Mouse (Mus musculus): ENCODE data around the gene Cenpi.

The Cenpi gene

DNA sequence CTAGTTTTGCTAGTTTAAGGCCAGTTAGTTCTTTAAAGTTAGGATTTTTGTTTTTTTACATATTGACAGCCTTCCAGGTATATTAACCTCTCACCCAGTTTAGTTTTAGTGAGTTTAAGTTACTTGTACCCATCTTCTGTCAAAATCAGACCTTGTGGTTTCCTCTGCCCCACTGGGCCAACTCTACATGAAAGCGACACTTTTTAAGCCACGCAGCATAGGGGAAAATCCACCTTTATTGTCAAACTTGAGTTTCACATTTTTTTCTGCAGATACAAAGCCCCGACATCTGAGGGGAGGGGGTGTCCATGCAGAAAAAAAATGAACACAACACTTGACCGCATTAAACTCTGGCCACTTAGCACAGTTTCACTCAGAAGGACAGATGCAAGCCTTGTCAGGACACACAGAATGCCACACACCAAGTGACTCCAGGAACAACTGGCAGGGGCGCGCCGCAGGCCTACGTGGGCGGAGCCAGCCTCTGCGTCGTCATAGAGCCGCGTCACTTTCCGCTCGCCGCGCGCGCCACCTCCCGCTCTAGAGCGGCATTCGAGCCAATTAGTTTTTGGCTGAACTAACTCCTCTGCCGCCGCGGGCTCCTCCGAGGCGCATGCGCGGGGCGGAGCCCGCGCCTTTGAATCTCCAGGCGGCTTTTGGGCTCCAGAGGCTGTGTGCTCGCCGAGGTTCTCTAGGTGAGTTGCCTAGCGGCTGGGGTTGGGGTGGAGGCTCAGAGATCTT lies at the start of gene Cenpi:
TSS of gene Cenpi (plus strand) at position 551 of the 741 bp plus-strand sequence.
- in situ Hi-C loops (cut with MboI; ENCODE audit: low sequenced_read_pairs): no loop called here

DNA sequence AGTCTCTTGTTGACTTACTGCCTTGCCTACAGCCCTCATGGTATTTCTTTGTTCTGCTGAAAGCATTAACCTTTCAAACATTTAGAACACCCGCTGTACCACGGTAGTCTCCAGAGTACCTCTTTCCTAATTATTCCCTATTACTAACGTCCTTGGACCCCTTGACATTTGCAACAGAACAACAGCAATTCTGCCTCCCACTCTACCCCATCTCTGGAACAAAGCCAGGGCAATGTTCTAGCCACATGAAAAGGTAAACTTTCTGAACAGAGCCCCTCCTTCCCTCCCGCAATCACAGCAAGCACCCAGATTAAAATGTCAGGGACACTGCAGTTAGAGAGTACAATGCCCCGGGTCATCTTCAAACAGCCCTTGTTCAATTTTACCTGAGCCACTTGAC lies 46.7 kb upstream of the Cenpi start:
- in situ Hi-C loops (cut with MboI; ENCODE audit: low sequenced_read_pairs): loop anchor here (10.0 kb wide), 1 partner anchor 54 kb away; no protein-coding TSS in a partner anchor

DNA sequence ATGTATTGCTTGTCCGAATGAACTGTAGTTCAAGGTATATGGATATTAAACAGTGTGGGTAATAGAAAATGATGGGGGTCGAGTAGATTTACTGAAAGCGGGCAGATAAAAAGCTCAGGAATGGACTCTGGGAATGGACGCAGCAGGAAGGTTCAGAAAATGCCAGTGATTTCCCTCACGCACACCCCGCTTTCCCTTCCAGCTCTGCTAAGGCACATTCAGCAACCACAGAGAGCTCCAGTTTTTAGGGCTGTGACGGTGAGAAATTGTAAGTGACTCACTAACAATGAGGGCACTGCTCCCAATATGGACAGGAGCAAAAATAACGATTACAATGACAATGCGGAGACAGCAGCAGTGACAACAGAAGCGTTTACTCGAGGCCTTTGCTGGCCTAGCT lies 45.8 kb upstream of the Cenpi start:
- in situ Hi-C loops (cut with MboI; ENCODE audit: low sequenced_read_pairs): loop anchor here (10.0 kb wide), 1 partner anchor 53 kb away; no protein-coding TSS in a partner anchor

DNA sequence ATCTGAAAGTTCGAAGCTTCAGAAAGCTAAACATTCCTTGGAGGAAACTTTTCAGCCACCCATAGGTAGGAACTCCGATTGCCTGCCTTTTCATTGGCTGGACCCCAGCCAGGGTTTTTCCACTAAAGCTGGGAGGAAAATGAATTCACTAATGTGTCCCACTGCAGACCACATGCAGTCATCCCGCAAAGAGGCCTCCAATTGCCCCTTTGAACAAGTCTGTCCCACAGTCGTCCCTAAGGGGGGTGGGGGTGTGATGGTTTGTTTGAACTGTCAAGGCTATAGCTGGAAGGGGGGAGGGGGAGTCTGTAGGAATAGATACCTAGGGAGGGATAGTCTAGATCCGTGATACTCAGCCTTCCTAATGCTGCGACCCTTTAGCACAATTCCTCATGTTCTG lies 32.2 kb upstream of the Cenpi start:
- in situ Hi-C loops (cut with MboI; ENCODE audit: low sequenced_read_pairs): no loop called here

DNA sequence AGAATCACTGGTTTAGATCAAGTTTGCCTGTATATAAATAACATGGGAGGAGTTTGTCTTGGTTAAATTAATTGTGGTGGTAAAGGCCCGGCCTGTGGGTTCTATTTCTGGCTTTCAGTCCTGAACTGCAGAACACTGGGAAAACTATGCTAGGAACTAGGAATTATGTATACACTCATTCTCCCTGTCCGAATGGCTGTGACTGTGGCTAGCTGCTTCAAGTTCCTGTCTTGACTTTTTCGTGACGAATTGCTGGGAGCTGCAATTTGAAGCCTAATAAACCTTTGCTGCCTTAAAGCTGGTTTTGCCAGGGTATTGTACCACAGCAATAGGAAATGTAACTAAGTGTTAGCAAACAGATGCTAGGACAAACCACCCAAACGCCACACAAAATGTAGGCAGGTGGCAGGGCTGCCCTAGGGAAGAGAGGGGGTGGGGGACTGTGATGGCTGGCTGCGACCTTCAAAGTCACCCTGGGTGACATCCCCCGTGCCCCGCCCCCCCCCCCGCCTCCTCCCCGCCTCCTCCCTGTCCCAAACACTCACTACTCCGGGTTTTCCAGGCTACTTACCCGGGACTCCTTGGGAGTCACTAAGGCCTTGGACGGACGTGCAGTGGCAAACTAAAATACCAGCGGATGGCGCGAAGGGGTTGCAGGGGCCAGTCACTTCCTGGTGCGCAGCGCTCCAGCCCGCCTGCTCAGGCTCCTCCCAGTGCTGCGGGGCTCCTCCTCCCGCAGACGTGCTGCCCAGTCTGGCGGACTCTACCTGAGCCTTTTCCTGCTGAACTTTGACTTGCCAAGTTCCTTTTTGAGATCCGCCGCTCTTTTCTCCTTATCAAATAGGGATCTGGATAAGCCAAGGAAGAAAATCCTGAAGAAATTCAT lies 31.4 kb upstream of the Cenpi start, which contains the start of gene Trmt2b:
TSS of gene Trmt2b (minus strand) at position 710 of the 886 bp plus-strand sequence.
- in situ Hi-C loops (cut with MboI; ENCODE audit: low sequenced_read_pairs): no loop called here

- in situ Hi-C loops (cut with MboI; ENCODE audit: low sequenced_read_pairs): no loop called here
Measured at GRCm38 (mm10) chrX:134280531-134280930, 27.4 kb upstream of the Cenpi start.

DNA sequence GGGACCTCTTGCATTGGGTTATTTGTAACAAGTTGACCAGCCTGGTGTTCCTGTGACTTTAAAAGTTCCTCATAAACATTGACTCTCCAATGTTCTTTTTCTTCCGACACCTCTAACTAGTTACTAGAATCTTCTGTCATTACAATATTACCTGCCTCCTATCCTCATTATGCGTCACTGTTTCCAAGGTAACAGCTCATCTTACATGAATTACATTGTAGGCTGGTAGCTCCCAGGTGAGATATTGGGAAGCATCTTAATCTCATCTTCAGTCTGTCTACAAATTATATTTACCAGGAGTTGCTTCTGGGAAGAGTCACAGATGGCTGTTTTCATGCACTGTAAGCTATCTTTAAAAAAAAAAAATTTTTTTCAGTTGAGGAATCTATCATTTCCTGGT lies 22.8 kb upstream of the Cenpi start:
- in situ Hi-C loops (cut with MboI; ENCODE audit: low sequenced_read_pairs): no loop called here

DNA sequence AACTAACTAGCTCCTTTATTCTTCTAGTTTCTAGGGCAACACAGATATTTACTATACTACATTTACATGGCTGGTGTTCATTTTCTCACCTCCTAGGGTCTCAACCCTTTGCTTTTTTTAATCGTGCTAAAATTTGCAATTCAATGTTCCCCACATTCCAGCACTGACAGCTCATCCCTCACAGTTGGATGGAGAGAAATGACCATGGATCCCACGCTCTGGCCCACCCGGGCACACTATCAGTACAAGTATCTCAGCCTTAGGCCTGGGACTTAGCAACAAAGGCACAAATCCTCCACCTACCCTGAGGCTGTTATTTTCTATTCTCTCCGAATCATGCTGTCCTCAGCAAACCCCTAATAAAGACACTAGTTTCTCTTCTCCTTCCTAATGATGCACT lies 22.1 kb upstream of the Cenpi start:
- in situ Hi-C loops (cut with MboI; ENCODE audit: low sequenced_read_pairs): no loop called here

- in situ Hi-C loops (cut with MboI; ENCODE audit: low sequenced_read_pairs): no loop called here
Measured at GRCm38 (mm10) chrX:134287305-134287704, 20.6 kb upstream of the Cenpi start.

DNA sequence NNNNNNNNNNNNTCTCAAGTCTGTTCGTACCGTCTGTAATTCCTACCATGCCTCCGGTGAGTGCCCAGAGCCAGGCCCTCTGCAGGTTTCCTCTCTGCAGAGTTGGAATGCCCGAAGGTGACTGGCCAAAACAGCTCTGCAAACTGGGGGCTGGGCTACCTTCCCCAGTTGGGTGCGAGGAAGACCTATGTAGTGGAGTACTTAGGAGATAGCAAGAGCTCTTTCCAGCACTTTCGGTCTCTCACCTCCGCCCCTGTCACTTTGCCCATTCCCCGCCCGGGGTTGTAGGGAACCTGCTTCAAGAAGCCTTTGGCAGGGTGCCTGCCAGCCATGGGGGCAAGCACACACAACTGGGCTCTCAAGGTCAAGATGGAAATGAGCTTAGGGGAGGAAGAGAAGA lies 11.6 kb upstream of the Cenpi start:
- in situ Hi-C loops (cut with MboI; ENCODE audit: low sequenced_read_pairs): no loop called here

DNA sequence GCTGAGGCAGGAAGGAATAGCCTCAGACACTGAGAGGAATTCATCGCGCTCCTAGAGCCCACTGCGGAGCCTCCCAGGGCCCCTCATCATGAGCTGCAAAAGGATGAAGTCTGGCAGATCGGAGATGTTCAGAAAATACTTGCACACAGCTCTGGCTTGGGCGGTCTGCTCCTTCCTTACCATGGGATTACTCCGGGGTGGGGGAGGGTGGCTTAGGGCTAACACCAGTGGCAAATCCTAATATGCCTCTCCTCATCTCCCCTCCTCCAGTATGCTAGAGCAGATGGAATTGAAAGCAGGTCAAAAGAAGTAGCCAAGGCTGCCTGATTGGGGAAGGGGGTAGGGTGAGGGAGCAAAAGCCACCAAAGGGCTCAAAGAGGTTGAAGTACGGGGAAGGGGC lies 11.1 kb upstream of the Cenpi start:
- in situ Hi-C loops (cut with MboI; ENCODE audit: low sequenced_read_pairs): no loop called here

GRCm38 (mm10) chrX:134297195-134297594 lies 10.7 kb upstream of the Cenpi start:
- in situ Hi-C loops (cut with MboI; ENCODE audit: low sequenced_read_pairs): no loop called here

- in situ Hi-C loops (cut with MboI; ENCODE audit: low sequenced_read_pairs): no loop called here
Measured at GRCm38 (mm10) chrX:134300219-134300618, 7.7 kb upstream of the Cenpi start.

- in situ Hi-C loops (cut with MboI; ENCODE audit: low sequenced_read_pairs): no loop called here
Measured at GRCm38 (mm10) chrX:134303287-134303686, 4.6 kb upstream of the Cenpi start.

DNA sequence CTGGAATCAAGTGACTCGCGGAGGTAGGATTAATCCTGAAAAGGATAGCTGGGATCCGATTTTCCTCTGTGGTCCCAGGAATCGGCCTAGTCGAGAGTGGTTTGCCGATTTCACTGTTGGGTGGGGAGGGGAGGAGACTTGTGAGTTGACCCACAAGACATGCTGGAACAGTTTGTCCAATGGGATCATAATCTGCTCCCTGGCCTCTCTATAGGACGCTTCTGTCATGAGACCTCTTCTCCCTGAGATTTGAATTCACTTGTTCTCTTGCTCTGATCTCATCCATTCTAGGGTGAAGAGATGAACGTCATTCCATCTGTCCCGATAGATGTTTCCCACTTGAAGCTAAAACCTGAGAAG lies 371 bp downstream of the Cenpi start:
- in situ Hi-C loops (cut with MboI; ENCODE audit: low sequenced_read_pairs): no loop called here

GRCm38 (mm10) chrX:134311193-134311592 lies 3.3 kb downstream of the Cenpi start:
- in situ Hi-C loops (cut with MboI; ENCODE audit: low sequenced_read_pairs): loop anchor here (10.0 kb wide), 1 partner anchor 46 kb away; no protein-coding TSS in a partner anchor

DNA sequence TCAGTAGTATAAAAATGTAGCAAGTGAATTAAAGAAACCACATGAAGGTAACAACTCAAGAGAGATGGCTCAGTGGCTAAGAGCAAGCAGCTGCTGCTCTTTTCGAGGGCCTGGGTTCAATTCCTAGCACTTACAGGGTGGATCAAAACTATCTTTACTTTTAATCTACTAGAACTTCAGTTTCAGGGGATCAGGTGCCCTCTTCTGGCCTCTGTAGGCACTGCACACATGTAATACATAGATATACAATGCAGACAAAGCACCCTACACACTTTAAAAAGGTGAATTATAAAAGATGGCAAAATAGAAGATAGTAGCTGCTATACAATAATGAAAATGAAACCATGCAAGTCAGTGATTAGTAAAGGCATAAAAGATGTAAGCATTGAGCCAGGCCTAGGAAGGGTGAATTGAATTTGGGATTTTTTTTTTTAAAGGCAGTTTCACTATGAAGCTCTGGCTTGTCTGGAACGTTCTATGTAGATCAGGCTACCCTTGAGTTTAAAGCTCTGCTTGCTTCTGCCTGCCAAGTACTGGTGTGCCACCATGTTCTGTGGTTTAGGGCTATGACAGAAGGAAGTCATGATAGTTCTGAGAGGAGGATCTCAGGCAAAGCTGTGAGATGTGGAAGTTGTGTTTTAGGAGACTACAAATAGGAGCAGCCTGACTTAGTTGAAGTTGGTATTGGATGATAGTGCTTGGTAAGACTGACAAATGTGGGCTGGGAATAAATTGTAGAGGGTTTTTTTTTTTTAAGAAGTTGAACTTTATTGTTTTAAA lies 11.5 kb downstream of the Cenpi start:
- in situ Hi-C loops (cut with MboI; ENCODE audit: low sequenced_read_pairs): loop anchor here (10.0 kb wide), 1 partner anchor 55 kb away; no protein-coding TSS in a partner anchor

DNA sequence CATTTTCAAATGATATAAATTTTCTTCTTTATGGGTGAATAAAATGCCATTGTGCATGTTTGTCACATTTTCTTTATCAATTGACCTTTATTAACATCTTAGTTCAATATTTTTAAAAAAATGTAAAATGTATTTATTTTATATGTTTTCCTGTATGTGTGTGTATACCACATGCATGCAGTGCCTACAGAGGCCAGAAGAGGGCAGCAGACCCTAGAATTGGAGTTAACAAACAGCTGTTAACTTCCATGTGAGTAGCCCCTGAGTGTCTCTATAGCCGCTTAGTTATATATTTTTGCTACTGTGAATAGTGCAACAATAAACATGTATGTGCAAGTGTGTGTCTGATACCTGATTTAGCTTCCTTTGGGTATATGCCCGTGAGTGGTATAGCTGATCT lies 25.4 kb downstream of the Cenpi start:
- in situ Hi-C loops (cut with MboI; ENCODE audit: low sequenced_read_pairs): no loop called here

DNA sequence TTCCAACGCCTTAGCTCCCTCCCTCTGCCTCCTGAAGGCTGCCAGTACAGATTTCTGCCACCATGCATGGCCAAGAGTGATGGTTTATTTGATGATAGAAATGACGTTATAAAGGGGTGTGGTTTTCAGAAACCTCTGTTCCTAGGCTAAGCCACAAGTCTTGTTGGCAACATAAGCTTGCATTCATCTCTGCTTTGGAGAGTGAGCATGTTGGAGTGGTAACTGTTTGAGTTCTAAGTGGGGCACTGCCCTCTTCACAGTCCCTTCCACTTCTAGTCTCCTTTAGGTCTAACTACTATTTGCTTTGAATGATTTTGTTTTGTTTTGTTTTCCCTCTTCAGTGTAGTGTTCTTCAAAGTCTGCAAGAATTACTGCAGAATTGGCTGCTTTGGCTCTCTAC lies 34.9 kb downstream of the Cenpi start:
- in situ Hi-C loops (cut with MboI; ENCODE audit: low sequenced_read_pairs): no loop called here

DNA sequence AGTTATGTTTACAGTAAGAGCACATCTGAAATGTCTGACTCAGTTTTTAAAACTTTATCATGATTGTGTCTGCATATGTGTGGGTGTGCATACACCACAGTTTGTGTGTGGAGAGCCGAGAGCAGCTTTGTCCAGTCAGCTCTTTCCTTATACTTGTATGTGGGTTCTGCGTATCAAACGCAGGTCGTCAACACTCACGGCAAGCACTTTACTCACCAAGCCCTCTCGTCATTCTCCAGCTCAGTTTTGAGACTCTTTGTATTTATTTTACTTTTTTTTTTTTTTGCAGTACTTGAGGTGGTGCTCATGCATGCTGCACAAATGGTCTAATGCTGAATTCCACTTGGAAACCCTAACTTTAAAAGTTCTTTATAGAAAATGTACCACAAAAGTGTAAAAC lies 42.3 kb downstream of the Cenpi start:
- in situ Hi-C loops (cut with MboI; ENCODE audit: low sequenced_read_pairs): no loop called here

GRCm38 (mm10) chrX:134353848-134354247 lies 46.0 kb downstream of the Cenpi start:
- in situ Hi-C loops (cut with MboI; ENCODE audit: low sequenced_read_pairs): no loop called here

Measured in CH12F3 (cell line).